Mouse (Mus musculus) layer of hippocampus, postnatal 36 days (tissue): ENCODE data around the gene Slc16a1. TPM values are rescaled to one million over a fixed set of nuclear protein-coding genes. Genes with fewer than 3 reads are reported as not detected.
"Not testable (repeated sequence)": the region's sequence is repeated elsewhere in the genome, so short reads cannot be mapped to it uniquely, and the experiment has no call there.

Source experiments
- DNase-seq, 2 experiments: peaks; one replicate each; pipeline ENCODE4 v3.0.0; 2022
- total RNA-seq, 2 experiments: library from RNA; stranded (reverse); gene quantifications; 2 replicates each; pipeline ENCODE4 v1.2.3; 2021

Slc16a1 gene
- total RNA-seq, 2 experiments from 2014 or later: 24.1 to 29.1 TPM

- no peak for DNase-seq
Measured at GRCm38 (mm10) chr3:104674329-104675220, 36.1 kb downstream of the Slc16a1 start.

GRCm38 (mm10) chr3:104675258-104675851, 36.9 kb downstream of the Slc16a1 start:
- peak; percentile 42 to 64 for DNase-seq

- no peak for DNase-seq
Measured at GRCm38 (mm10) chr3:104677781-104678180, 39.3 kb downstream of the Slc16a1 start.

- peak in 1 of 2 experiments; percentile 33 for DNase-seq
Measured at GRCm38 (mm10) chr3:104678826-104679225, 40.4 kb downstream of the Slc16a1 start.

GRCm38 (mm10) chr3:104682671-104683504, 44.4 kb downstream of the Slc16a1 start:
- peak; percentile 53 to 56 for DNase-seq

GRCm38 (mm10) chr3:104700751-104701335, 62.4 kb downstream of the Slc16a1 start:
- peak; percentile 60 to 61 for DNase-seq

- DNase-seq: no peak
Measured at GRCm38 (mm10) chr3:104701761-104702160, 63.3 kb downstream of the Slc16a1 start.

- DNase-seq: no peak
Measured at GRCm38 (mm10) chr3:104703941-104704340, 65.5 kb downstream of the Slc16a1 start.

- no peak for DNase-seq
Measured at GRCm38 (mm10) chr3:104706446-104706845, 68.0 kb downstream of the Slc16a1 start.

GRCm38 (mm10) chr3:104706951-104707771, 68.7 kb downstream of the Slc16a1 start:
- not testable (repeated sequence) for DNase-seq

GRCm38 (mm10) chr3:104707772-104708144, 69.3 kb downstream of the Slc16a1 start:
- DNase-seq: not testable (repeated sequence)

Other genes starting within 250 kb of the Slc16a1 start
- 10 to 100 TPM; 34.2 to 35.9 TPM for gene Lrig2, start 126.8 kb upstream of the Slc16a1 start, total RNA-seq
- under 1 TPM in 1 of 2 experiments, not detected in 1; 0.25 TPM for gene Ppm1j, start 142.4 kb downstream of the Slc16a1 start, total RNA-seq
- gene Fam19a3, start 143.2 kb downstream of the Slc16a1 start, total RNA-seq: not detected
- 10 to 100 TPM; 24.0 to 24.3 TPM for gene Rhoc, start 149.7 kb downstream of the Slc16a1 start, total RNA-seq
- 10 to 100 TPM in 1 of 2 experiments, 1 to 10 TPM in 1; 8.4 to 12.9 TPM for gene Mov10, start 179.9 kb downstream of the Slc16a1 start, total RNA-seq
- gene St7l, start 225.3 kb downstream of the Slc16a1 start, total RNA-seq: 10 to 100 TPM; 39.7 to 50.1 TPM
- 10 to 100 TPM; 32.6 to 43.5 TPM for gene Capza1, start 225.8 kb downstream of the Slc16a1 start, total RNA-seq